Mouse (Mus musculus) Muller cell, postnatal 12 days (primary cell): ENCODE data around the gene AC170998.1.

Source experiments
- DNase-seq: peaks from one replicate; pipeline ENCODE4 v3.0.0-alpha.2; 2015; ENCODE audit errors: inconsistent ontology term

The AC170998.1 gene

GRCm38 (mm10) chr17:28725783-28726182, at the start of gene AC170998.1:
Gene AC170998.1, plus strand, starts transcription at chr17:28726083.
- no peak for DNase-seq

- DNase-seq: no peak
These were observed 43.4 kb upstream of the AC170998.1 start for GRCm38 (mm10) chr17:28682311-28683084.

GRCm38 (mm10) chr17:28683601-28684000, 42.3 kb upstream of the AC170998.1 start:
- DNase-seq: no peak

- no peak for DNase-seq
These were observed 41.3 kb upstream of the AC170998.1 start for GRCm38 (mm10) chr17:28684631-28685030.

GRCm38 (mm10) chr17:28687354-28687753, 38.5 kb upstream of the AC170998.1 start:
- no peak for DNase-seq

GRCm38 (mm10) chr17:28689586-28690283, 36.1 kb upstream of the AC170998.1 start, which contains the start of gene Slc26a8:
Gene Slc26a8, minus strand, starts transcription at chr17:28690233.
- DNase-seq: no peak

GRCm38 (mm10) chr17:28690776-28691686, 34.9 kb upstream of the AC170998.1 start, which contains the start of gene Mapk14:
Gene Mapk14, plus strand, starts transcription at chr17:28691329.
- peak; percentile 100 for DNase-seq

- peak; percentile 65 for DNase-seq
These were observed 34.1 kb upstream of the AC170998.1 start for GRCm38 (mm10) chr17:28691687-28692340.

GRCm38 (mm10) chr17:28692341-28692710, 33.6 kb upstream of the AC170998.1 start:
- peak; percentile 62 for DNase-seq

GRCm38 (mm10) chr17:28693086-28693485, 32.8 kb upstream of the AC170998.1 start:
- no peak for DNase-seq

- DNase-seq: no peak
These were observed 31.8 kb upstream of the AC170998.1 start for GRCm38 (mm10) chr17:28694078-28694477.

- DNase-seq: no peak
These were observed 31.1 kb upstream of the AC170998.1 start for GRCm38 (mm10) chr17:28694832-28695231.

GRCm38 (mm10) chr17:28696641-28697040, 29.2 kb upstream of the AC170998.1 start:
- no peak for DNase-seq

- DNase-seq: no peak
These were observed 28.3 kb upstream of the AC170998.1 start for GRCm38 (mm10) chr17:28697290-28698195.

GRCm38 (mm10) chr17:28698245-28698644, 27.6 kb upstream of the AC170998.1 start:
- DNase-seq: peak; percentile 89

- no peak for DNase-seq
These were observed 27.2 kb upstream of the AC170998.1 start for GRCm38 (mm10) chr17:28698672-28699071.

- no peak for DNase-seq
These were observed 26.1 kb upstream of the AC170998.1 start for GRCm38 (mm10) chr17:28699789-28700188.

GRCm38 (mm10) chr17:28701171-28701570, 24.7 kb upstream of the AC170998.1 start:
- DNase-seq: no peak

GRCm38 (mm10) chr17:28701737-28702136, 24.1 kb upstream of the AC170998.1 start:
- DNase-seq: no peak

- no peak for DNase-seq
These were observed 23.2 kb upstream of the AC170998.1 start for GRCm38 (mm10) chr17:28702646-28703045.
